Mouse (Mus musculus) left cerebral cortex, postnatal 14 days (tissue): ENCODE measurements at regions not wholly inside any gene's neighbourhood (a gene's known extent, or its start where the extent isn't known, plus 50 kb on each side); places are given as distances from the start of the nearest gene placed in this dataset.

Source experiments
- DNase-seq, 2 experiments: peaks; one replicate each; pipeline ENCODE4 v3.0.0; 2021 to 2022; ENCODE audit warnings: low spot score in 2 of 2, mixed read lengths in 1 of 2
- intact Hi-C: fragments of 180-260 bp; cut with DNase I; formaldehyde crosslinking; loops from one replicate; pipeline ENCODE4 v1.15.1; 2025

DNA sequence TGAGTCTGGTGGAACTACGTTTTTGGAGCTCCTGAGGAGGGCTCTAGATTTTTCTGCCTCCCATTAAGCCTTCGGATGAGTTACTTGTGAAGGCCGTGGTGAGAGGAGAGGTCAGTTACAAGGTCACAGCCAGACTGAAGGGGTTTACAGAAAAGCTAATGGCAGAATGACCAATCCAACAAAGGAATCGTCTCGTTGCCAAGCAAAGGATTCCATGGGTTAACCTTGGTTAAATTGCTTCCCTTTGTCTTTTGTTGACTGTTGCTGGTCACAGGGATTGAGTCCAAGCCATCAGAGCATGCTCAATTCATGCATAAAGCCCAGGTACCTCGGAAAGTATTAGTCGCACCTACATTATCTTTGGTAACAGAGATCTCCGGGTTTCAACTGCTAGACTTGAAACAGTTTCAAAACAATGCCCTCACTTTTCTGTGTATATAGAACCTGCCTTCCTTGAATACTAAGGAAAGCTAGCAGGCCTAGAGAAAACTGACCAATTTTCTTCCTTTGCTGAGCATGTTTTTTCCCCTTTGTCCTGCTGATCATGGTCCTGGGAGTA is 100.3 kb downstream of the Etaa1 start:
- intact Hi-C loops: no loop called here
- DNase-seq: no peak

DNA sequence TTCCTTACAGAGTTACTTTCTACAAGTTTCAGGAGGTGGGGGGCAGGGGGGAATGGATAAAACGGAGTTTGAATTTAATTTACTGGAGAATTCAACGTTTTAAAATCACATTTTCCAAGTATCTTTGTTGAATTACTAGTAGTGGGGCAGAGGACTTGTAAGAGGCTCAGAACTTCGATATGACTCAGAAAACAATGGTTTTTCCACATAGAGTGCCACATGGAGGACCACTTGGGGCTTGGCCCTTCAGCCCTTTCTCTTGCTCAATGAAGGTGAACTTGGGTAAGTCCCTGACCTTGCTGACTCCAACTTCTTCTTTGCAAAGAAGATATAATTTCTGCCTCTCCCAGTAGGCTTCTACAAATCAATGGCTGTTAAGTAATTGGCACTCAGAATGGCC is 99.8 kb downstream of the Etaa1 start:
- DNase-seq: no peak
- intact Hi-C loops: no loop called here

DNA sequence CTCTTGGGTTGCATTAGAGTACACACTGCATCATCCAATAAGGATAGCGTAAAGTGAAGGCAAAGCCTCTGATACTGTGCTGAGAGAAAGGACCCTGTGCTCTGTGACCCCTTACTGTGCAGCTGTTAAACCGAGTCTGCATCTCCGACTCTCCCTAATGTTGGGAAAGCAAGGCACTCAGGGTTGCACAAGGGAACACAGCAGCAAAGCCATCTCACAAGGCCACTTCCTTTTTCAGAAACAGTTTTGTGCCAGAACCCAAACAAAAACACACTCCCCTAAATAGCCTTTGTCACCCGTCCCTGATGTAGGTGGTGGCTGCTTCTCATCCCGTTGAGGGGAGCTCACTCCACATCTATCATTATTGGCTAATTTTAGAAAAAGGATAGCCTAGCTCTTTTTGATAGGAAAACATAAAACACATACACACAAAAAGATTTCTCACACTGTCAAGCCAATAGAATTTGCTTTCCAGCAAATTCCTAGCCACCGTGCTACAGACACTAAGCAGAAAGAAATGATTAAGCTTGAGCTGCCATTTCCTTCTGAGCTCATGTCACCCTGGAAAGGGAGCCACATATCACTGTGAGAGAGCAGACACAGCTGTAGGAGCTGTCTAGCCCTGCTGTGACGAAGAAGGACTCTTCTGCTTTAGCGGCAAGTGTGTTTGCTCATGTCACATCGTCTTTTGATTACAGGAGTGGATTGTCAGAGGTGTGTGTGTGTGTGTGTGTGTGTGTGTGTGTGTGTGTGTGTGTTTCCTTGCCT is 94.1 kb downstream of the Etaa1 start:
- DNase-seq: no peak
- intact Hi-C loops: no loop called here

DNA sequence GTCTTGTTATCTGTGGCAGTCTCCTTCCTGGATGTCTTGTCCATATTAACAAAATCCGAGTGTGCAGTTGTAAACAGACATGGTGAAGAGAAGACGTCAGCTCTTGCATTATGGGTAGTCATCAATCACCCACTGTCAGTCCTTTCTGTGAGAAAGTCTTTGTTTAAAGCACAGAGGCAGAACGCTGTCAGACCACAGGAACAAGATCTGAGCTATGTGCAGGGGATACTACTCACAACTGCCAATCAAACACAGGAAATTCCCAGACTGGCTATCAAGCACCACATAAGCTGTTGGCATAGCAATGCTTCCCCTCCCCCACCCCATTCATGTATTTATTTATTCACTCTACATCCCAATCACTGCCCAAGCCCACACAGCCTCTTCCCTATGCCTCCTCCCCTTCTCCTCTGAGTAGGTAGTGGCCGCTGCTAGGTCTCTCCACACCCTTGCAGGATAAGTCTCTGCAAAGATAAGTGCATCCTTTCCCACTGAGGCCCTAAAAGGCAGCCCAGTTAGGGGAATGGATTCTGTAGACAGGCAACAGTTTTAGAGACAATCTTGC is 88.8 kb downstream of the Etaa1 start:
- no peak for DNase-seq
- intact Hi-C loops: no loop called here

DNA sequence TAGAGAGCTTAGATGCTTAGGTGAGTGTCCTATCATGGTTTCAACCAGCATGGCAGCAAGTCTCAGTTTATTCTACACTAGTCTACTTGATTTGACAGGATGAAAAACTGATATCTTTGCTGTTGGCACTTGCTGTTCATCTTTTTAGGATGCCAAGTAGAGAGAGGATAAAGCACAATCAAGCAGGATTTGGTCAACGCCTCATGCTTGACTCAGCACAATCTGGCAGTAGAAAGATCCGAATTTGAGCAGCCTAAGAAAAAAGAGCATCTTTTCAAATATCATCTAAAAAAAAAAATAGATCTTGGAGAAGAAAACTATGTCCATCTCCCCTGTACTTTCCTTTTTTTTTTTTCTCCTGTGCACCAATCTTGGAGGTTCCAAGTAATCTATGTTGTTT is 83.0 kb downstream of the Etaa1 start:
- intact Hi-C loops: no loop called here
- no peak for DNase-seq

DNA sequence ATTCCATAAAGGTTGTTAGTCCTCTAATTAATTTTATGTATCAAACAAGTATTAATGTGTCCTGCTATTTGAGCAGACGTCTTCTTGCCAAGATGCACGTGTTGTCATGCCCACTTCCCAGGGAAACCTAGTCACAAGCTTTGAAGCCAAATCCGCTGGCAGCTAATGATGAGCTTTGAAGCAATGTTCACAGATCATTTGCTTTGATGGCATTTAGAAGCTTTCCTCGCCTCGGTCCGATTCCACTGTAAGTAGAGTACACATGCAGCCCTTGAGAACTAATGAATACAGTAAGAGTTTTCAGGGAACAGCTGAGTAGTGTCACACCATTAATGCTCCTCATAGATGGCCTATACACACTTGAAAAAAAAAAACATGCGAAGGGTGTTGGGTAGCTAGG is 81.8 kb downstream of the Etaa1 start:
- intact Hi-C loops: no loop called here
- DNase-seq: no peak

DNA sequence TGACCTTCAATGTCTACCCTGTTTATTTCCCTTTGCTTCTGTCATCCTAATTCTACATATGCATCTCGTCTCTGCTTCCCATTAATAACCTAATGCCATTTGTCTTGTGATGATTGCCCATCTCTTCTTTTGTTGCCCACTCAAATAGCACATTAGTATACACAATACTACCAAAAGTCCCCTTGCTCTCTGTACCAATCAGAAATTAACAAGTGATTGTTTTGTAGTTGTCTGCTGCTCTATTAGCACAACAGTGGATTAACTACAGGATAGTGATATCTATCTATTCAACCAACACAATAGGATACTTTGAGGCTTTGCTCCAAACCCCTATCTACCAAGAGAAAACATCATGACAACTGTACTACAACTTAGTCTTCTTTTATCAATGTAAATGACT is 70.4 kb downstream of the Etaa1 start:
- intact Hi-C loops: no loop called here
- DNase-seq: no peak
